Mouse (Mus musculus): ENCODE results near the gene Acad12. TPM values are rescaled to one million over a fixed set of nuclear protein-coding genes. Genes with fewer than 3 reads are reported as not detected.
"Not testable (repeated sequence)": the region's sequence is repeated elsewhere in the genome, so short reads cannot be mapped to it uniquely, and the experiment has no call there.

Gene Acad12
- 1.7 and 1.8 TPM in 2 replicates for polyA plus RNA-seq (2015; fragmentation: Nextera tagmentation; extraction: Ambion mirVana)

DNA sequence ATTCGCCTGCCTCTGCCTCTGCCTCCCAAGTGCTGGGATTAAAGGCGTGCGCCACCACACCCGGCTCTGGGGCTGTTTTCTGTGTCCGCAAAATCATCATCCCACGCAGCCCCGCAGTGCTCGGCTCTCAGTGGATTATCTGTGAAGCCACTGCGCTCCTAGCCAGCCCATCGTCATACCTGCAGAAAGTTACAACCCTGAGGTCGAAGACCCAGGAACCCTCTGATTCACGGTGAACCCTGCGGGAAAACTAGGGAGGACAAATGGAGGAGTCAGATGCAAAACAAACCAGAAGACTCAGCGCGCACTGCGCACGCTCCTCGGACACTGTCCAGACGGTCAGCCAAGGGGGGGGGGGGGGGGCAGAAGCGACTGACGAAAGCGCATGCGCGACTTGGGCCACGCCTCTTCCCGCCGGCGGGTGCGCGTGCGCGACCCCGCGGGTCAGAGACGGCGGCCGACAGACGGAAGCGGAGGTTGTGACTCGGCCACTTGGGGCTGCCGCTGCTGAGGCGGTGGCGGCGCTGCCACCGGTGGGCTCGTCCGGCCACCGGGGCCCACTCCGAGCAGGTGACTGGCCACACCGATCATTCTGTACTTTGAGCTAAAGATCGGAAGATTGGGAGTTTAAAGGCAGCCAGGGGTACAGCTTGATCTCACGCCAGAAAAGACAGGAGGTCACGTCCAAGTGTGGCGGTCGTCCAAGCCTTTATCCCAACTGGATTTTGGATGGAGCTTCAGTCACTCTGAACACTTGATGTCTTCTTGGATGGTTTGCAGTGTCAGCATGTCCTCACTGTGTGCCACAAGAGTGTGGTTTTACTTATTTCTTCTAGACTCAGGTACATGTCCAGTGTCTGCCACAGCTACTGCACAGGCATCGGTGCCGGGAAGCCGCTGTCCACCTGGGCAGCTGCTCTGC is at the start of gene Acad12:
TSS of gene Acad12 (minus strand) at position 347 of the 922 bp plus-strand sequence.
- no peaks in the 10 kb centered on the region for H3K9me3 ChIP-seq
- WGBS = under 1% methylated on average over 46 of the region's 58 CpGs
- no peaks in the 10 kb centered on the region for H3K36me3 ChIP-seq
- peak within 1 kb of the TSS; percentile 86 for H3K9ac ChIP-seq
- peak; percentile 82 for ATAC-seq (ENCODE audit: low FRiP score)
- H3K27ac ChIP-seq = peak within 1 kb of the TSS; percentile 80
- H3K4me1 ChIP-seq (replicated peaks) = peaks cover 19% of the 10 kb centered on the region
- H3K27me3 ChIP-seq = no peaks in the 10 kb centered on the region
- peak within 1 kb of the TSS; percentile 75 for H3K4me3 ChIP-seq
- H3K4me2 ChIP-seq = peak within 1 kb of the TSS; percentile 89

DNA sequence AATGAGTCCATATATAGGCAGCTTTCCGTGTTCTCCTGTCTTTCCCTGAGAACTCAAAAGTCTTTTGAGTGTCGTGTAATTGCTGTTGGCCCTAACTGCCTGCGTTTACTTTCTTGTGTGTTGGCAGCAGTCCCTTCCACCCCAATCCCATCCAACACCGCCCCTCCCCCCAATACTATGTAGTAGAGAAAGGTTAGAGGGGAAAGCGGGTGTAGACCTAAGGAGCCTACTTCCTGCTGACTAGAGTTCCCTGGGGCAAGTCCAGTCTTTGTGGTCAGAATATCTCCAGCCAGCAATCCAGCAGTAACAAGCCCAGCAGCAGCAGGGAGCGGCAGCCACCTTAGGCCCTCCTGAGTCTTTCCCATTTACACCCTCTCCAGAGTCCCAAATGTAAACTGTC is 49.7 kb upstream of the Acad12 start:
- Histone ChIP-seq H3K4me2 (no peak overlapping the region), H3K9me3 (no peaks in the 10 kb centered on the region), H3K36me3 (peaks cover 86% of the 10 kb centered on the region), H3K9ac (no peak overlapping the region), H3K27ac (no peak overlapping the region), H3K27me3 (no peaks in the 10 kb centered on the region), H3K4me3 (no peak overlapping the region), H3K4me1 (replicated peaks) (no peaks in the 10 kb centered on the region)
- ATAC-seq (ENCODE audit: low FRiP score) = no peak
- WGBS = 86% methylated on average over 6 of the region's 6 CpGs

DNA sequence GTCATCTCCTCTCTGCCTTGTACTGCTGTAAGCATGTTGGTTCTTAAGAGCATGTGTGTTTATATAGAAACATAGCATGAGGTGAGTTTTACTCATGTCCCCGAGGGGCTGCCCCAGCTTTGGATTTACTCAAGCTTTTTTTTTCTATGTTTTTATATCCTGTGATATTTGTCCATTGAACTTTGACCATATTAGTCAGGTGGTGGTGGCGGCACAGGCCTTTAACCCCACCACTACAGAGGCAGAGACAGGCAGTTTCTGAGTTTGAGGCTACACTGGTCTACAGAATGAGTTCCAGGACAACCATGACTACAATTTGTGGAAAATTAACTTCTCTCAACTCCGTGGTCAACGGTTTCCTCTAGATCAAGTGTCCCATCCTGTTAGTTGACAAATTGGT is 48.3 kb upstream of the Acad12 start:
- no peaks in the 10 kb centered on the region for H3K9me3 ChIP-seq
- WGBS = 97% methylated on average over 4 of the region's 4 CpGs

DNA sequence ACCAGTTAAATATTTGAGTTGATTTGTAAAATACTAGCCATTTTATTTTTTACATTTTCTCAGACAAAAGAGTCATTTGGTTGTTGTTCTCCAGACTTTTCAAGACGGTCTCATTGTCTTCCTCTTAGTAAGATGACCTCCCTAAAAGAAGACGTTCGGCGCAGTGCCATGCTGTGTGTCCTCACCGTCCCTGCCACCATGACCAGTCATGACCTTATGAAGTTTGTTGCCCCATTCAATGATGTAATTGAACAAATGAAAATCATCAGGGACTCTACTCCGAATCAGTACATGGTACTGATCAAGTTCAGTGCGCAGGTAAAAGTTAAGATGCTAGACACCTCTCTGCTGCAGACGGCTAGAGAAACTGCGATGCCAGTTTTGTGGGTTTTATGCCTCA is 46.2 kb upstream of the Acad12 start:
- no peak for ATAC-seq (ENCODE audit: low FRiP score)

More for the DNA sequence above, 48.3 kb upstream of the Acad12 start:
- H3K4me2 ChIP-seq = no peak overlapping the region
- H3K9ac ChIP-seq = no peak overlapping the region
- ATAC-seq (ENCODE audit: low FRiP score) = no peak
- peaks cover 81% of the 10 kb centered on the region for H3K36me3 ChIP-seq
- H3K27me3 ChIP-seq = no peaks in the 10 kb centered on the region
- no peak overlapping the region for H3K27ac ChIP-seq
- H3K4me3 ChIP-seq = no peak overlapping the region
- peaks cover 6% of the 10 kb centered on the region; the same call in 1 of the 2 replicates for H3K4me1 ChIP-seq (replicated peaks)

DNA sequence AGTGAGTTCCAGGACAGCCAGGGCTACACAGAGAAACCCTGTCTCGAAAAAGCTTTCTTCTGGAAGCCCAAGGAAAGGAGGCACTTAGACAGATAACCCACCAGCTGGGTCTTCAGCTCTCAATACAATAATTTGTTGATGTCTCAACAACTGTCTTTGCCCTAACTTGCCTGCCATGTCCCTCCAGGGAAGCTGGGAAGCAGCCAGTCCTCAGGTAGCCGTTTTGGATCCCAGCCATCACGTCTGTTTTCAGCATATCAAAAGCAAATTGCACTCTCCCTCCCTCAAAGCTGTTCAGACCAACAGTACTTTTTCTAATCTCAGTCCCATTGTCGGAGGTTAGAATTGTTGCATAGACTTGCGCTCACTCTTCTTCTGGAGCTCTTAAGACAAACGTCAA is 45.3 kb upstream of the Acad12 start:
- H3K4me3 ChIP-seq = no peak overlapping the region
- 94% methylated on average over 6 of the region's 6 CpGs for WGBS
- ATAC-seq (ENCODE audit: low FRiP score) = no peak
- no peak overlapping the region for H3K9ac ChIP-seq
- H3K27ac ChIP-seq = no peak overlapping the region
- H3K36me3 ChIP-seq = peaks cover 57% of the 10 kb centered on the region
- H3K4me2 ChIP-seq = no peak overlapping the region
- no peaks in the 10 kb centered on the region for H3K27me3 ChIP-seq
- H3K4me1 ChIP-seq (replicated peaks) = peaks cover 26% of the 10 kb centered on the region
- H3K9me3 ChIP-seq = no peaks in the 10 kb centered on the region

More for the DNA sequence above, 46.2 kb upstream of the Acad12 start:
- Histone ChIP-seq H3K27ac (no peak overlapping the region), H3K4me3 (no peak overlapping the region), H3K4me1 (replicated peaks) (peaks cover 20% of the 10 kb centered on the region), H3K36me3 (peaks cover 63% of the 10 kb centered on the region), H3K9me3 (no peaks in the 10 kb centered on the region), H3K4me2 (no peak overlapping the region), H3K9ac (no peak overlapping the region), H3K27me3 (no peaks in the 10 kb centered on the region)
- 96% methylated on average over 9 of the region's 9 CpGs for WGBS

DNA sequence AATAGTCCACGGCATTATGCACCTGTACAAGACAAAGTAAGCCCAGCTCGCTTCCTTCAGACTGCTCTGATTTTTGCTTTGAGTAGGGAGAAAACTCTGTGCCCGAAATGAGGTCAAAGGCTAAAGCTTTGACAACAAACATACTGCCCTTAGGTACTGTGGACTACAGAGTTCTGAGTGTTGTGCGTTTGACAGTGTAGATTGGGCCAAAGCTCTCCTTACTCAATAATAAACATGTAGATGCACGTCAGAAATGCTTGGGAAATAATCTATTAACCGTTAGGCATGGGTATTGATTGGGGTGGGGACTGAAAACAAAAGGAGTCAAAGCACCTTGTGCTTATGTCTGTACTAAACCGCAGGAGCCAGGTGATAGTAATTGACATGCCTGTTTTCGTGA is 44.7 kb upstream of the Acad12 start:
- 92% methylated on average over 8 of the region's 8 CpGs for WGBS
- Histone ChIP-seq H3K27me3 (no peaks in the 10 kb centered on the region), H3K36me3 (peaks cover 51% of the 10 kb centered on the region), H3K4me3 (no peak overlapping the region), H3K9ac (no peak overlapping the region), H3K9me3 (no peaks in the 10 kb centered on the region), H3K27ac (no peak overlapping the region), H3K4me2 (no peak overlapping the region), H3K4me1 (replicated peaks) (peaks cover 26% of the 10 kb centered on the region)
- ATAC-seq (ENCODE audit: low FRiP score) = no peak

DNA sequence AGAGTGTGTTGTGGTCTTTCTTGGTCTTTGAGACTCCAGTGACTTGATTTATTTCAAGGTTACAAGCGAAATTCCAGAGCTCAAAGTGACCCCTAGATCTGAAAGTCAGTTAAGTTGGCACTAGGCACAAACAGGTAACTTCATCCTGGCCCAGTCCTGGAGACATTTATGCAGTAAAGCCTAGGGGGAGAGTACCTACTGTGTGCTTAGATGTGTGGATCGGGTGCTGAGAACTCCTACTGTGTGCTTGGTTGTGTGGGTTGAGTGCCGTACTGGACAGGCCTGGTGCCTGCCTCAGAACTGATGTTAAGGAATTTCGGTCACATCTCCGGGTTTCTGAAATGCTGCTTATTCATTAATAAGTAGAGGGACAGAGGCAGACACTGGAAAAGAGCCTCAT is 42.8 kb upstream of the Acad12 start:
- no peaks in the 10 kb centered on the region for H3K27me3 ChIP-seq
- 90% methylated on average over 5 of the region's 5 CpGs for WGBS
- no peaks in the 10 kb centered on the region for H3K9me3 ChIP-seq
- no peak overlapping the region for H3K27ac ChIP-seq
- H3K4me3 ChIP-seq = peak overlapping the region; percentile 97
- H3K36me3 ChIP-seq = peaks cover 34% of the 10 kb centered on the region
- peaks cover 26% of the 10 kb centered on the region for H3K4me1 ChIP-seq (replicated peaks)
- no peak for ATAC-seq (ENCODE audit: low FRiP score)
- peak overlapping the region; percentile 98 for H3K9ac ChIP-seq
- peak overlapping the region; percentile 85 for H3K4me2 ChIP-seq

DNA sequence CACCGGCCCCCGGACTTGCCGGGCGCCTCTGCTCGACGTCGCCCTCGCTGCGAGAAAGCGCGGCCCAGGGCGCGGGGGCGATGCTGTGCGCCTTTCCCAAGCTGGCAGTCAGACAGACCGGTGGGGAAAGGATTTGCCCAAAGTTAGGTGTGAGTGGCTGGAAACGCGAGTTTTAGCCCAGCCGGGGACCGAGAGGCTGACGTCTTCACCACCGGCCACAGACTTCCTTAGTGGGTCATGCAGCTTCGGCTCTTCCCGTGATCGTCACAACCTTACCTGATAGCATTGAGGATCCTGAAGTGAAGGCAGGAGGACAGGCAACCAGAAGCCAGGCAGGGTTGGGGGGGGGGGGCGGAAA is 42.1 kb upstream of the Acad12 start:
- Histone ChIP-seq H3K4me2 (peak overlapping the region; percentile 85), H3K27me3 (no peaks in the 10 kb centered on the region), H3K36me3 (peaks cover 28% of the 10 kb centered on the region), H3K4me3 (peak overlapping the region; percentile 97), H3K27ac (peak overlapping the region; percentile 81), H3K4me1 (replicated peaks) (peaks cover 26% of the 10 kb centered on the region), H3K9me3 (no peaks in the 10 kb centered on the region), H3K9ac (peak overlapping the region; percentile 98)
- no peak for ATAC-seq (ENCODE audit: low FRiP score)
- WGBS = under 1% methylated on average over 26 of the region's 26 CpGs

DNA sequence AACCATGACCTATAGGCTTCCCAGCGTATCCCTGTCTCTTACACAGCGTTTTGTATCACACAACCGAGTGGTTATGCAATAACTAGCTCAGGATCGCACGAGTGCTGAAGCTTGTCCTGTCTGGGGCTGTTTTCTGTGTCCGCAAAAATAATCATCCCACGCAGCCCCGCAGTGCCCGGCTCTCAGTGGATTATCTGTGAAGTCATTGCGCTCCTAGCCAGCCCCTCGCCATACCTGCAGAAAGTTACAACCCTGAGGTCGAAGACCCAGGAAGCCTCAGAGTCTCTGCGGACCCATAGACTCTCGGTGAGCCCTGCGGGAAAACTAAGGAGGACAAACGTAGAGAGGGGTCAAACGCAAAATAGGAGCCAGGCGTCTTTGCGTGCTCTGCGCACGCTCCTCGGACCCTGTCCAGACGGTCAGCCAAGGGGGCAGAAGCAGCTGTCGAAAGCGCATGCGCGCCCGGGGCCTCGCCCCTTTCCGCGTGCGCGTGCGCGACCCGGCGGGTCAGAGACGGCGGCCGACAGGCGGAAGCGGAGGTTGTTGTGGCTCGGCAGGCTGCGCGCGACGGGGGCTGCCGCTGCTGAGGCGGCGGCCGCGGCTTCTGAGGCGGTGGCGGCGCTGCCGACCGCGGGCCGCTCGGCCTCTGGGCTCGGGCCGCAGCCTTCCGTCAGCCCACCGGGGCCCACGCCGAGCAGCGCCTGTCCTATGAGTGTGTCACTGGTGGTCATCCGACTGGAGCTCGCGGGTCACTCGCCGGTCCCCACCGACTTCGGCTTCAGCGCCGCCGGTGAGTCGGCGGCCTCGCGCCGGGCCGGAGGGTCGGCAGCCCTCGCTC is 41.5 kb upstream of the Acad12 start, which contains the start of the genes Acad10 and Brap:
TSS of gene Acad10 (minus strand) at position 456 of the 838 bp plus-strand sequence.
TSS of gene Brap (plus strand) at position 505 of the 838 bp plus-strand sequence.
- 2% methylated on average over 69 of the region's 85 CpGs for WGBS
- peaks cover 26% of the 10 kb centered on the region for H3K4me1 ChIP-seq (replicated peaks)
- peak within 1 kb of the TSS; percentile 97 for H3K4me3 ChIP-seq

DNA sequence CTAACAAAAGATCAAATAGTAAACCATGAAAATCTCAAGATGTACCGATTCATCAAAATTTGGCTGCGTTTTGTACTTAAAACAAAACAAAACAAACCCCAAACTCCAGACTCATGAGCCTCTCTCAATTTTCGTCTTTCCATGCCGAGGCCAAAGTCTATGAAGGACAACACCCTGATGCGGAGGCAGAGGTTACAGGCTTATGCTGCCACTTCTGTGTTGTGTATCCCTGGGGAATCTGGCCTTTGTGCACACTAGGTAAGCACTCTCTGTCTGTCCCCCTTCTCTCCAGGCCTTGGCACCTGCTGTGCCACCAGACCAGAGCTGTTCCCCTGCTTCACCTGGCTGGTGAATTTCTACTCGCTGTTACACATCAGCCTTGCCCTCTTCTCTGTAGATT is 38.9 kb upstream of the Acad12 start:
- peaks cover 26% of the 10 kb centered on the region for H3K4me1 ChIP-seq (replicated peaks)
- H3K9ac ChIP-seq; ATAC-seq (ENCODE audit: low FRiP score); H3K4me3 ChIP-seq; H3K36me3 ChIP-seq; H3K27me3 ChIP-seq; H3K4me2 ChIP-seq; H3K27ac ChIP-seq; H3K9me3 ChIP-seq: not testable (repeated sequence)
- WGBS = 90% methylated on average over 6 of the region's 6 CpGs

More for the DNA sequence above, 41.5 kb upstream of the Acad12 start, which contains the start of the genes Acad10 and Brap:
- ATAC-seq (ENCODE audit: low FRiP score) = peak; percentile 83
- H3K27ac ChIP-seq = peak within 1 kb of the TSS; percentile 81
- H3K9me3 ChIP-seq = no peaks in the 10 kb centered on the region
- peak within 1 kb of the TSS; percentile 98 for H3K9ac ChIP-seq
- no peaks in the 10 kb centered on the region for H3K27me3 ChIP-seq
- H3K4me2 ChIP-seq = peak within 1 kb of the TSS; percentile 85
- peaks cover 24% of the 10 kb centered on the region for H3K36me3 ChIP-seq

DNA sequence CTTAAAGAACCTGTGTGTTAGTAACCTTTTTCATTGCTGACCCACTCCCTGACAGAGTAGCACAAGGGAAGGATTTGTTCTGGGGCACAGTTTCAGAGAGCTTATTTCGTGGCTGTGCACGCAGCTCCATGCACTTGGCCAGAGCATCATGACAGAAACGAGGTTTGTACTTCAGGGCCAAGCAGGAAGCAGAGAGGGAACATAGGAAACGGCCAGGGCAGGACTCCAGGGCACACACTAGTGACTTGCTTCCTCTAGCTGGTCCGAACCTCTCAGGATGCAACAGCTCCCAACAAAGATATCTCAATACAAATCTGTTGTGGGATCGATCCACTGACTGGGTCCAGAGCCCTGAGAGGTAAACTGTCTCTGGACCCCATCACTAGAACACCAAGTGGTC is 38.1 kb upstream of the Acad12 start:
- H3K9me3 ChIP-seq; ATAC-seq (ENCODE audit: low FRiP score); H3K4me2 ChIP-seq; H3K36me3 ChIP-seq; H3K27ac ChIP-seq; H3K9ac ChIP-seq; H3K4me3 ChIP-seq; H3K27me3 ChIP-seq: not testable (repeated sequence)
- 78% methylated on average over 6 of the region's 6 CpGs for WGBS
- H3K4me1 ChIP-seq (replicated peaks) = peaks cover 18% of the 10 kb centered on the region

DNA sequence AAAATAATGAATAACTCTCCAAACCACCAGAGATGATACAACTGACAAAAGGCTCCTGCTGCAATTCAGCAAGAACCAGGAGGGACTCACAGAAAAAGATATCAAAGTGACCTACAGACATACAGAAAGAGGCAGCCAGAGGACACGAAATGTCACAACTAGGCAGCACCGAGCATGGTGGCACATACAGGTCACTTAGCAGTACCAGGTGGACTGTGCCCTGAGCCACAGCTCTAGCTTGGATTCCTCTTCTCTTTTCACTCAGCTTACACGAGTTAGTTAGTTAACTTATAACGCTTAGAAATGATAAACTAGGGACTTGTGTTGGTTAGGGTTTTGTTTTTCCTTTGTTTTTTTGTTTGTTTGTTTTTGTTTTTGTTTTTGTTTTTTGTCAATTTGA is 35.8 kb upstream of the Acad12 start:
- 87% methylated on average over 4 of the region's 4 CpGs for WGBS

More for the DNA sequence above, 35.8 kb upstream of the Acad12 start:
- H3K36me3 ChIP-seq = no peaks in the 10 kb centered on the region
- no peak overlapping the region for H3K27ac ChIP-seq
- no peak overlapping the region for H3K9ac ChIP-seq
- peaks cover 2% of the 10 kb centered on the region for H3K4me1 ChIP-seq (replicated peaks)
- no peak overlapping the region for H3K4me3 ChIP-seq
- H3K9me3 ChIP-seq = no peaks in the 10 kb centered on the region
- no peaks in the 10 kb centered on the region for H3K27me3 ChIP-seq
- no peak overlapping the region for H3K4me2 ChIP-seq
- no peak for ATAC-seq (ENCODE audit: low FRiP score)

All from hindbrain, embryonic 13.5 days (tissue).